Mouse (Mus musculus): ENCODE data around the gene Ndfip2. TPM values are rescaled to one million over a fixed set of nuclear protein-coding genes. Genes with fewer than 3 reads are reported as not detected.

Gene Ndfip2
- polyA plus RNA-seq, 2 experiments = 48.2 to 67.2 TPM

GRCm38 (mm10) chr14:105251038-105251437, 7.3 kb upstream of the Ndfip2 start:
- H3K36me3 ChIP-seq (ENCODE audit: control insufficient read depth, insufficient read depth, low read length) = no peaks in the 10 kb centered on the region
- H3K4me2 ChIP-seq (replicated peaks; ENCODE audit: low read depth, low read length, severe bottlenecking) = no peak overlapping the region
- H3K27me3 ChIP-seq (ENCODE audit: control insufficient read depth, insufficient read depth, low read length) = no peaks in the 10 kb centered on the region
- H3K9me3 ChIP-seq (ENCODE audit: control insufficient read depth, low read length) = no peaks in the 10 kb centered on the region
- DNase-seq (ENCODE audit: low spot score) = no peak
- H3K27ac ChIP-seq (replicated peaks; ENCODE audit: low read depth, low read length) = no peak overlapping the region
- H3K9ac ChIP-seq (ENCODE audit: low read depth, low read length, severe bottlenecking) = no peak overlapping the region
- ATAC-seq (ENCODE audit: low FRiP score, low read depth) = no peak
- no peak for TF ChIP-seq POLR2A (IDR thresholded peaks at IDR 0.05; ENCODE audit: borderline replicate concordance, extremely low read depth, insufficient read depth, insufficient read length)
- H3K4me3 ChIP-seq (replicated peaks; ENCODE audit: low read length) = no peak overlapping the region
- H3K4me1 ChIP-seq (ENCODE audit: control insufficient read depth, insufficient read depth, low read length) = no peaks in the 10 kb centered on the region

GRCm38 (mm10) chr14:105253304-105253703, 5.1 kb upstream of the Ndfip2 start:
- Histone ChIP-seq H3K36me3 (ENCODE audit: control insufficient read depth, insufficient read depth, low read length) (no peaks in the 10 kb centered on the region), H3K9me3 (ENCODE audit: control insufficient read depth, low read length) (no peaks in the 10 kb centered on the region), H3K9ac (ENCODE audit: low read depth, low read length, severe bottlenecking) (no peak overlapping the region), H3K27ac (replicated peaks; ENCODE audit: low read depth, low read length) (no peak overlapping the region), H3K4me3 (replicated peaks; ENCODE audit: low read length) (no peak overlapping the region), H3K27me3 (ENCODE audit: control insufficient read depth, insufficient read depth, low read length) (no peaks in the 10 kb centered on the region), H3K4me1 (ENCODE audit: control insufficient read depth, insufficient read depth, low read length) (no peaks in the 10 kb centered on the region), H3K4me2 (replicated peaks; ENCODE audit: low read depth, low read length, severe bottlenecking) (no peak overlapping the region)
- 18% methylated on average over 7 of the region's 7 CpGs for WGBS
- DNase-seq (ENCODE audit: low spot score) (no peak), ATAC-seq (ENCODE audit: low FRiP score, low read depth) (no peak)
- no peak for TF ChIP-seq POLR2A (IDR thresholded peaks at IDR 0.05; ENCODE audit: borderline replicate concordance, extremely low read depth, insufficient read depth, insufficient read length)

- Histone ChIP-seq H3K27me3 (ENCODE audit: control insufficient read depth, insufficient read depth, low read length) (no peaks in the 10 kb centered on the region), H3K4me3 (replicated peaks; ENCODE audit: low read length) (no peak overlapping the region), H3K9me3 (ENCODE audit: control insufficient read depth, low read length) (no peaks in the 10 kb centered on the region), H3K36me3 (ENCODE audit: control insufficient read depth, insufficient read depth, low read length) (no peaks in the 10 kb centered on the region), H3K4me2 (replicated peaks; ENCODE audit: low read depth, low read length, severe bottlenecking) (no peak overlapping the region), H3K27ac (replicated peaks; ENCODE audit: low read depth, low read length) (no peak overlapping the region), H3K4me1 (ENCODE audit: control insufficient read depth, insufficient read depth, low read length) (no peaks in the 10 kb centered on the region), H3K9ac (ENCODE audit: low read depth, low read length, severe bottlenecking) (no peak overlapping the region)
- DNase-seq (ENCODE audit: low spot score) (no peak), ATAC-seq (ENCODE audit: low FRiP score, low read depth) (no peak)
- WGBS = 88% methylated on average over 5 of the region's 5 CpGs
- no peak for TF ChIP-seq POLR2A (IDR thresholded peaks at IDR 0.05; ENCODE audit: borderline replicate concordance, extremely low read depth, insufficient read depth, insufficient read length)
Measured at GRCm38 (mm10) chr14:105254401-105254800, 4.0 kb upstream of the Ndfip2 start.

- 0 out of 2 replicates have a peak, but pooled peaks cover 4% of the 10 kb centered on the region for H3K4me1 ChIP-seq (ENCODE audit: control insufficient read depth, insufficient read depth, low read length)
- ATAC-seq (ENCODE audit: low FRiP score, low read depth) = no peak
- no peaks in the 10 kb centered on the region for H3K9me3 ChIP-seq (ENCODE audit: control insufficient read depth, low read length)
- H3K4me2 ChIP-seq (replicated peaks; ENCODE audit: low read depth, low read length, severe bottlenecking) = no peak overlapping the region
- no peaks in the 10 kb centered on the region for H3K27me3 ChIP-seq (ENCODE audit: control insufficient read depth, insufficient read depth, low read length)
- H3K4me3 ChIP-seq (replicated peaks; ENCODE audit: low read length) = no peak overlapping the region
- no peak for DNase-seq (ENCODE audit: low spot score)
- 72% methylated on average over 7 of the region's 7 CpGs for WGBS
- TF ChIP-seq POLR2A (IDR thresholded peaks at IDR 0.05; ENCODE audit: borderline replicate concordance, extremely low read depth, insufficient read depth, insufficient read length) = no peak
- no peak overlapping the region for H3K27ac ChIP-seq (replicated peaks; ENCODE audit: low read depth, low read length)
- H3K36me3 ChIP-seq (ENCODE audit: control insufficient read depth, insufficient read depth, low read length) = no peaks in the 10 kb centered on the region
- no peak overlapping the region for H3K9ac ChIP-seq (ENCODE audit: low read depth, low read length, severe bottlenecking)
Measured at GRCm38 (mm10) chr14:105255620-105256019, 2.8 kb upstream of the Ndfip2 start.

- H3K4me2 ChIP-seq (replicated peaks; ENCODE audit: low read depth, low read length, severe bottlenecking) = peak overlapping the region; percentile 63
- no peaks in the 10 kb centered on the region for H3K9me3 ChIP-seq (ENCODE audit: control insufficient read depth, low read length)
- ATAC-seq (ENCODE audit: low FRiP score, low read depth) (no peak; the same call in none of the 2 replicates), DNase-seq (ENCODE audit: low spot score) (peak; percentile 9)
- H3K27me3 ChIP-seq (ENCODE audit: control insufficient read depth, insufficient read depth, low read length) = no peaks in the 10 kb centered on the region
- peak overlapping the region; percentile 85 for H3K4me3 ChIP-seq (replicated peaks; ENCODE audit: low read length)
- H3K9ac ChIP-seq (ENCODE audit: low read depth, low read length, severe bottlenecking) = peak overlapping the region; percentile 97
- no peak for TF ChIP-seq POLR2A (IDR thresholded peaks at IDR 0.05; ENCODE audit: borderline replicate concordance, extremely low read depth, insufficient read depth, insufficient read length)
- H3K36me3 ChIP-seq (ENCODE audit: control insufficient read depth, insufficient read depth, low read length) = 0 out of 2 replicates have a peak, but pooled peaks cover 2% of the 10 kb centered on the region
- 0 out of 2 replicates have a peak, but pooled peaks cover 7% of the 10 kb centered on the region for H3K4me1 ChIP-seq (ENCODE audit: control insufficient read depth, insufficient read depth, low read length)
- H3K27ac ChIP-seq (replicated peaks; ENCODE audit: low read depth, low read length) = peak overlapping the region; percentile 81
- 16% methylated on average over 18 of the region's 34 CpGs for WGBS
Measured at GRCm38 (mm10) chr14:105259035-105259880, 885 bp downstream of the Ndfip2 start.
